Mouse (Mus musculus): ENCODE data around the gene Pigc. TPM values are rescaled to one million over a fixed set of nuclear protein-coding genes. Genes with fewer than 3 reads are reported as not detected.

Pigc gene
- polyA plus RNA-seq, 1 experiment from 2014 or later, result 32.8 TPM

DNA sequence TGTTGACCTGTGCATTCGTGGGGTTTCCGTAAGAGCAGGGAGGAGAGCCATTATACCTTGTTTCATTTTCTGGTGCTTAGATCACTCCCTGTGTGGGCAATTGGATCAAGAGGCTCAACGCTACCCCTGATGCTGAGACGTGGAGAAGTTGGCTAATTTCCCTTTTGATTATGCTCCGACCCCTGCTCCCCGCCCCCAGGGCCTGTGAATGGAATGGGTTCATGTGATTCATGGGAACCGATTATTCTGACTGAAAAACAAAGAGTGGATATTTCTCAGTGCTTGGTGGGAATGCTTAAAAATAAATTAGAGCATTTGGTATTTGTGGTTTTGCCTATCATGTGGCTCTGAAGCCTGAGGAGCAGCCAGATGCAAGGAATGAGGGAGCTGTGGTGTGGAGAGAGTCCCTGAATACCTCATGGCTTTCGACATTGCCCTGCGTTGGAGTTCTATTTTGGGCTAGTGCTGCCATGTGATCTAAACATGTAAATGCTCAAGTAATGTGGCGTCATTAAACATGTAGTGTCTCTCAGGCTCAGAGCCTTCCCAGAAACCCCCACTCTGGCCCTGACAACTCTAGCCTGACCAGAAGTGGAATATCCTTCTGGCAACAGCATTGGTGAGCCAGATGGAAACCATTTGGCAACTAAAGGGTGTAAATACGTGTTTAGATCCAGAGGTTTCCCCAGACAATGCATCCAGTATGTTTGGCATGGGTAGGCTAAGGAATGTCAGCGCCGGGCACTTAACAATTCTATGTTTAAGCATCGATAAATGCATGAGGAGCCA, 34.9 kb downstream of the Pigc start:
- no peak overlapping the region for H3K9ac ChIP-seq
- 58% methylated on average over 14 of the region's 14 CpGs for WGBS
- H3K4me1 ChIP-seq (replicated peaks), result peaks cover 17% of the 10 kb centered on the region

DNA sequence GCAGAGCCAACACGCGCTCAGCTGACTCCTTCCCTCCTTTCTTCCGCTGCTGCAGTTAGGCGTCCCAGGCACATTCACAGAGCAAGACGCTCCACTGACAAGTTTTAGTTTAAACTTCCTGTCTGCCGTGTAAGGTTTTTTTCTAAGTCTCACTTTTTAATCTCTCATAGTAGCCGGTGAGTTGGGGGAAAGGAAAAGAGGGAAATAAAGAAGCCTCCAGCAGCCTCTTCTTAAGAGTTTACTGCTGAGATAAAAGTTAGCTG, 35.5 kb downstream of the Pigc start:
- Histone ChIP-seq H3K4me2 (replicated peaks) (no peak overlapping the region; the same call in 1 of the 2 replicates), H3K9me3 (no peaks in the 10 kb centered on the region), H3K4me1 (replicated peaks) (peaks cover 19% of the 10 kb centered on the region), H3K27ac (peak overlapping the region; percentile 80), H3K36me3 (no peaks in the 10 kb centered on the region), H3K4me3 (replicated peaks) (no peak overlapping the region), H3K27me3 (replicated peaks) (no peaks in the 10 kb centered on the region), H3K9ac (no peak overlapping the region)
- ATAC-seq, result no peak
- WGBS, result 28% methylated on average over 7 of the region's 7 CpGs

More for the DNA sequence above, 34.9 kb downstream of the Pigc start:
- ATAC-seq, result no peak; the same call in 1 of the 2 replicates
- Histone ChIP-seq H3K4me3 (replicated peaks) (no peak overlapping the region), H3K36me3 (no peaks in the 10 kb centered on the region), H3K4me2 (replicated peaks) (no peak overlapping the region), H3K27me3 (replicated peaks) (no peaks in the 10 kb centered on the region), H3K9me3 (no peaks in the 10 kb centered on the region), H3K27ac (peak overlapping the region; percentile 80)

GRCm38 (mm10) chr1:162004821-162005770, 36.1 kb downstream of the Pigc start:
- Histone ChIP-seq H3K36me3 (no peaks in the 10 kb centered on the region), H3K27ac (peak overlapping the region; percentile 80), H3K4me2 (replicated peaks) (peak overlapping the region; percentile 36), H3K9ac (no peak overlapping the region; the same call in 1 of the 2 replicates), H3K4me1 (replicated peaks) (peaks cover 14% of the 10 kb centered on the region), H3K27me3 (replicated peaks) (no peaks in the 10 kb centered on the region), H3K4me3 (replicated peaks) (no peak overlapping the region), H3K9me3 (no peaks in the 10 kb centered on the region)
- ATAC-seq, result peak; percentile 84
- WGBS, result 29% methylated on average over 23 of the region's 23 CpGs

DNA sequence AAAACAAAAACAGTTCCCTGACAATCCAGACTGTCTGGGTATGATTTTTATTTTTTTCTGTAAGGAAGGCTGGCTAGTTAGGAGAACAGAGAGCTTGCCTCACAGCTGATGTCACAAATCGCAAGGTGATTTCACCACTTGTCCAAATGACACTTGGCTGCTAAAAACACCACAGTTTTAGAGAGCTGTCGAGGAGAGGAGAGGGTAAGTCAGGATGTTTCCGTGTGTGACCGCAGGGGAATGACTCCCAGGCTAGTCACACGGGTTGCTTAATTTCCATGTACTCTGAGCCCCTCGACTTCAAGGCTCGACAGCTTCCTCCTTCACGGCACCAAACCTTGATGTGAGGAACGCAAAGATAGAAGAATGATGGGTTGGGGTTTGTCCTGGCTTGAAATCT, 37.1 kb downstream of the Pigc start:
- H3K4me3 ChIP-seq (replicated peaks), result no peak overlapping the region
- H3K27ac ChIP-seq, result no peak overlapping the region
- H3K9me3 ChIP-seq, result no peaks in the 10 kb centered on the region
- WGBS, result 80% methylated on average over 9 of the region's 9 CpGs
- no peaks in the 10 kb centered on the region for H3K27me3 ChIP-seq (replicated peaks)
- no peak for ATAC-seq
- no peak overlapping the region for H3K9ac ChIP-seq
- no peak overlapping the region for H3K4me2 ChIP-seq (replicated peaks)
- H3K36me3 ChIP-seq, result no peaks in the 10 kb centered on the region
- H3K4me1 ChIP-seq (replicated peaks), result peaks cover 14% of the 10 kb centered on the region

DNA sequence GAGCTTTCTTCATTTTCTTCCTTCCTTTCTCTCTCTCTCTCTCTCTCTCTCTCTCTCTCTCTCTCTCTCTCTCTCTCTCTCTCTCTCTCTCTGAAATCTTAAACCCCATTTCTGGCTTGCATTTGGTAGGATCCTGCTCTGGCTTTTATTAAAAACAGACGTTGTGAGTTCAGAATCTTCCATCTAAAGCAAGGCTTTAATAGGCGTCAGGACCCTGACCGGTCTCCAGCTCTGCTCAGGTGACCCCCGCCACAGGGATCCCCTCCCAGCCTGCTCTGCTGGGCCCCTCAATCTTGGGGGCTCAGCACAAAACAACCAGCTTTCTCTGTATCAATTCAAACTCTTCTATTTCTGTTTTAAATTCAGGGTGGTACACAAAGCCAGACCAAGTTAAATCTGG, 39.2 kb downstream of the Pigc start:
- H3K27me3 ChIP-seq (replicated peaks), result no peaks in the 10 kb centered on the region
- no peaks in the 10 kb centered on the region for H3K9me3 ChIP-seq
- H3K9ac ChIP-seq, result no peak overlapping the region
- no peak for ATAC-seq
- peaks cover 14% of the 10 kb centered on the region for H3K4me1 ChIP-seq (replicated peaks)
- WGBS, result 54% methylated on average over 4 of the region's 4 CpGs
- H3K4me2 ChIP-seq (replicated peaks), result no peak overlapping the region
- no peaks in the 10 kb centered on the region for H3K36me3 ChIP-seq
- peak overlapping the region; percentile 56 for H3K27ac ChIP-seq
- no peak overlapping the region for H3K4me3 ChIP-seq (replicated peaks)

- Histone ChIP-seq H3K9ac (no peak overlapping the region), H3K36me3 (no peaks in the 10 kb centered on the region), H3K9me3 (no peaks in the 10 kb centered on the region), H3K4me2 (replicated peaks) (no peak overlapping the region), H3K27ac (peak overlapping the region; percentile 56), H3K4me3 (replicated peaks) (no peak overlapping the region), H3K27me3 (replicated peaks) (no peaks in the 10 kb centered on the region), H3K4me1 (replicated peaks) (peaks cover 16% of the 10 kb centered on the region)
- 33% methylated on average over 8 of the region's 8 CpGs for WGBS
- ATAC-seq, result no peak
These were observed 39.7 kb downstream of the Pigc start for GRCm38 (mm10) chr1:162008631-162009067.

- no peak overlapping the region for H3K9ac ChIP-seq
- no peaks in the 10 kb centered on the region for H3K36me3 ChIP-seq
- 75% methylated on average over 8 of the region's 8 CpGs for WGBS
- no peak overlapping the region for H3K4me2 ChIP-seq (replicated peaks)
- no peak for ATAC-seq
- no peaks in the 10 kb centered on the region for H3K9me3 ChIP-seq
- H3K27me3 ChIP-seq (replicated peaks), result no peaks in the 10 kb centered on the region
- H3K27ac ChIP-seq, result peak overlapping the region; percentile 56
- H3K4me3 ChIP-seq (replicated peaks), result no peak overlapping the region
- H3K4me1 ChIP-seq (replicated peaks), result peaks cover 16% of the 10 kb centered on the region; the same call in 1 of the 2 replicates
These were observed 40.1 kb downstream of the Pigc start for GRCm38 (mm10) chr1:162009086-162009485.

GRCm38 (mm10) chr1:162011523-162012245, 42.7 kb downstream of the Pigc start:
- H3K9me3 ChIP-seq, result no peaks in the 10 kb centered on the region
- H3K36me3 ChIP-seq, result no peaks in the 10 kb centered on the region
- no peak for ATAC-seq
- WGBS, result 72% methylated on average over 16 of the region's 16 CpGs
- no peak overlapping the region for H3K9ac ChIP-seq
- H3K4me3 ChIP-seq (replicated peaks), result no peak overlapping the region
- H3K4me1 ChIP-seq (replicated peaks), result peaks cover 28% of the 10 kb centered on the region
- H3K4me2 ChIP-seq (replicated peaks), result no peak overlapping the region
- no peaks in the 10 kb centered on the region for H3K27me3 ChIP-seq (replicated peaks)
- no peak overlapping the region for H3K27ac ChIP-seq

DNA sequence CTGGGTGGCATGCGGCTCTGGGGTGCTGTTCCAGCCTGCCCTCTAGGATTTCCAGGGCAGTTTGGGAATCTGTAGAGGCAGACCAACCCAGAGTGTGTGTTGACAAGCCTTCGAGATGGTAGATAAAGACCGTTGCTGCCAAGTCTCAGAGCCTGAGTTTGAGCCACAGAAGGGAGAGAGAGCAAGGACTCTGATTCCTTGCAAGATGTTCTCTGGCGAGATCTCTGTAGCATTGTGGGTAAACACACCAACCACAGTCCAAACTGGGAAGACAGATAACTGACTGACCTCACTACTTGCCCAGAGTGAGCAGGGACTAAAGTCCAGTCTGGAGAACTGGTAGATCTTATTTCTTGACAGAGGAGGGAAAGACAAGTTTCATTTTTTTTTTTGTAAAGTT, 44.6 kb downstream of the Pigc start:
- 55% methylated on average over 4 of the region's 4 CpGs for WGBS

DNA sequence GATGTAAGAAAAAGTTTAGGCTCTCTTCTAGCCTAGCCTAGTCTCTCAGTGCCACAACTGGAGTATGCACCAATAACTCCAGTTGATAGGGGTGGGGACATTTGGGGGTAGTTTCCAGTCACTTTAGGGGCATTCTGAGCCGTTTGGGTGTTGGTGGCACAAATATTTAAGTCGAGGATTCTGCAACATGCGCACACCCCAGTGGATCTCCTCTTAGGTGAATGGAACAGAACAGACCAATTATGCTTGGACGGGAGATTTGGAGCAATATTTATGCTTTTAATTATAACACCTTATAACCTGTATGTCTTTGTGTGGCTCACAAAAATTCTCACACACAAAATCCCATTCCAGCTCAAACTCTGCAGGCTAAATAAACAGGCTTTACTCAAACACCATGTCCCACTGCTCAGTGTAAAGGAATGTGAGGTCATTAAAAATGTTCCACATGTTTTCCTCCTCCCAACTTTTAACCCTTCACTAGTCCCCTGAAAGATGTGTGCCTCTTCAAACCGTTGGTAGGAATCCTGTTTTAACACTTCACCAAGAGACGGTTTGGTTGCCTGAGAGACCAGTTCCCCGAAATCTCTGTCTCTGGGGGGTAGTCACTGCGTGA, 46.4 kb downstream of the Pigc start:
- no peak overlapping the region for H3K9ac ChIP-seq
- peaks cover 26% of the 10 kb centered on the region for H3K4me1 ChIP-seq (replicated peaks)
- no peak; the same call in 1 of the 2 replicates for ATAC-seq

More for the DNA sequence above, 44.6 kb downstream of the Pigc start:
- no peak overlapping the region for H3K4me2 ChIP-seq (replicated peaks)
- H3K9ac ChIP-seq, result no peak overlapping the region
- H3K9me3 ChIP-seq, result no peaks in the 10 kb centered on the region
- ATAC-seq, result no peak
- H3K4me1 ChIP-seq (replicated peaks), result peaks cover 33% of the 10 kb centered on the region
- H3K36me3 ChIP-seq, result no peaks in the 10 kb centered on the region
- H3K4me3 ChIP-seq (replicated peaks), result no peak overlapping the region
- H3K27ac ChIP-seq, result no peak overlapping the region
- no peaks in the 10 kb centered on the region for H3K27me3 ChIP-seq (replicated peaks)

DNA sequence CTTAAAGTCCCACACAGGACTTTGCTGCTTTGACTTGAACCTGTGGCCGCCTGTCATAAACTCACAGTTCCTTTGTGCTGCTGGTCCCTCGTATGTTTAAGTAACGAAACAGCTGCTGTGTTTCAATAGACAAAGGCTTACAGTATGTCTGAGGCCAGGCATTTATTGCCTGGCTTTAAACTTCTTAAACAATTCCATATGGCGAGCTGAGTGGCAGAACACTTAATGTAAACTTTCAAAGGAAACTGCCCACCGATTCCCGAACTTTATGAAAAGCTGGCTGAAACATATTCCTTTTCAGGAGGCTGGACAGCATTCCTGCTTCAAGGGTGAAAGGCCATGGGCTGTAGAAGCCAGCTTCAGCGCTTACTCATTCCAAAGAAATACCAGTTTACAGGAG, 48.0 kb downstream of the Pigc start:
- Histone ChIP-seq H3K9me3 (no peaks in the 10 kb centered on the region), H3K36me3 (no peaks in the 10 kb centered on the region), H3K9ac (no peak overlapping the region), H3K27me3 (replicated peaks) (no peaks in the 10 kb centered on the region), H3K4me3 (replicated peaks) (no peak overlapping the region), H3K27ac (peak overlapping the region; percentile 49), H3K4me1 (replicated peaks) (peaks cover 26% of the 10 kb centered on the region), H3K4me2 (replicated peaks) (no peak overlapping the region)
- ATAC-seq, result peak; percentile 68
- 14% methylated on average over 7 of the region's 7 CpGs for WGBS

More for the DNA sequence above, 46.4 kb downstream of the Pigc start:
- Histone ChIP-seq H3K27ac (peak overlapping the region; percentile 54), H3K27me3 (replicated peaks) (no peaks in the 10 kb centered on the region), H3K4me2 (replicated peaks) (no peak overlapping the region), H3K9me3 (no peaks in the 10 kb centered on the region), H3K36me3 (no peaks in the 10 kb centered on the region), H3K4me3 (replicated peaks) (no peak overlapping the region)
- 40% methylated on average over 8 of the region's 8 CpGs for WGBS
